ENCODE assay signal across 9 mouse cellular contexts in genomic region chr1:131770656-131771055, GRCm38 (mm10). TPM values are rescaled to one million over a fixed set of nuclear protein-coding genes. Genes with fewer than 3 reads are reported as not detected.
DNase-seq lines count a peak whose midpoint lies in the region; ATAC-seq and TF ChIP-seq lines count a peak whose summit lies in the region.
"Had no signal": no experiment of that assay in that cellular context is flagged by ENCODE, and none has a peak within 500 bp of the region (broad histone marks: within the 10 kb centered on the region; RNA-seq: fewer than 3 reads in every experiment).

No protein-coding gene starts in this region.

- no peak overlapping the region for H3K4me2 ChIP-seq in hindbrain, embryonic 15.5 days
- no peak overlapping the region for H3K4me2 ChIP-seq in hindbrain, embryonic 12.5 days (replicated peaks)
- no peak overlapping the region for H3K4me2 ChIP-seq in embryonic facial prominence, embryonic 15.5 days (replicated peaks)

- 0 out of 2 replicates have a peak, but pooled peaks cover 7% of the 10 kb centered on the region for H3K4me1 ChIP-seq in hindbrain, embryonic 15.5 days (replicated peaks)
- H3K4me1 ChIP-seq in hindbrain, embryonic 12.5 days = no peaks in the 10 kb centered on the region
- H3K4me1 ChIP-seq in embryonic facial prominence, embryonic 15.5 days = peaks cover 9% of the 10 kb centered on the region
- H3K4me1 ChIP-seq in thymus, adult 2 months (replicated peaks; ENCODE audit: control insufficient read depth, insufficient read depth, low read length) = no peaks in the 10 kb centered on the region

- H3K27me3 ChIP-seq in hindbrain, embryonic 15.5 days = no peaks in the 10 kb centered on the region
- H3K27me3 ChIP-seq in hindbrain, embryonic 12.5 days = no peaks in the 10 kb centered on the region
- H3K27me3 ChIP-seq in embryonic facial prominence, embryonic 15.5 days = no peaks in the 10 kb centered on the region
- no peaks in the 10 kb centered on the region for H3K27me3 ChIP-seq in thymus, adult 2 months (ENCODE audit: control insufficient read depth, insufficient read depth, low read length)

- intact Hi-C loops in left cerebral cortex, adult 2 months (cut with DNase I) = loop anchor here (1.0 kb wide), 1 partner anchor 53 kb away; no protein-coding TSS in a partner anchor

- 37% methylated on average over 4 of the region's 4 CpGs for WGBS in hindbrain, embryonic 15.5 days
- 63% methylated on average over 4 of the region's 4 CpGs for WGBS in hindbrain, embryonic 12.5 days
- 43% methylated on average over 4 of the region's 4 CpGs for WGBS in embryonic facial prominence, embryonic 15.5 days
- WGBS in thymus, adult 2 months = 86% methylated on average over 4 of the region's 4 CpGs

- ATAC-seq in hindbrain, embryonic 15.5 days (ENCODE audit: low FRiP score, low read depth) = no peak
- no peak for ATAC-seq in hindbrain, embryonic 12.5 days (ENCODE audit: low FRiP score)
- no peak; the same call in 1 of the 2 replicates for ATAC-seq in embryonic facial prominence, embryonic 15.5 days (ENCODE audit: insufficient number of reproducible peaks, low FRiP score, low TSS enrichment, low read depth)
- ATAC-seq: Patski had no signal

- DNase-seq in heart, adult 9 months (ENCODE audit: low spot score in 2 of 2) = peak; percentile 66 to 69
- peak; percentile 66 to 69 for DNase-seq in left cerebral cortex, adult 2 months (ENCODE audit: extremely low spot score in 1 of 2, low spot score in 2 of 2)
- no peak for DNase-seq in thymus, postnatal 36 days
- DNase-seq in thymus, adult 2 months = no peak
- DNase-seq in adrenal gland, adult 18-20 months (ENCODE audit: low spot score in 2 of 2) = no peak

- H3K36me3 ChIP-seq in hindbrain, embryonic 15.5 days = no peaks in the 10 kb centered on the region
- no peaks in the 10 kb centered on the region for H3K36me3 ChIP-seq in hindbrain, embryonic 12.5 days
- H3K36me3 ChIP-seq in embryonic facial prominence, embryonic 15.5 days = no peaks in the 10 kb centered on the region
- H3K36me3 ChIP-seq in thymus, adult 2 months (ENCODE audit: control insufficient read depth, insufficient read depth, low read length) = no peaks in the 10 kb centered on the region

- no peaks in the 10 kb centered on the region for H3K9me3 ChIP-seq in hindbrain, embryonic 15.5 days
- H3K9me3 ChIP-seq in hindbrain, embryonic 12.5 days (replicated peaks) = no peaks in the 10 kb centered on the region
- H3K9me3 ChIP-seq in embryonic facial prominence, embryonic 15.5 days (replicated peaks) = no peaks in the 10 kb centered on the region

- no peak overlapping the region for H3K9ac ChIP-seq in hindbrain, embryonic 15.5 days
- no peak overlapping the region for H3K9ac ChIP-seq in hindbrain, embryonic 12.5 days
- no peak overlapping the region for H3K9ac ChIP-seq in embryonic facial prominence, embryonic 15.5 days

- H3K27ac ChIP-seq in hindbrain, embryonic 15.5 days (replicated peaks) = peak overlapping the region; percentile 50; the same call in 1 of the 2 replicates
- no peak overlapping the region for H3K27ac ChIP-seq in hindbrain, embryonic 12.5 days
- 0 out of 2 replicates have a peak overlapping the region, but pooled peaks have one; percentile 60 for H3K27ac ChIP-seq in embryonic facial prominence, embryonic 15.5 days (replicated peaks)
- H3K27ac ChIP-seq in left cerebral cortex, adult 2 months = no peak overlapping the region
- H3K27ac ChIP-seq in thymus, adult 2 months (ENCODE audit: control insufficient read depth, insufficient read depth, low read length) = no peak overlapping the region

- no peak for TF ChIP-seq POLR2A in thymus, adult 2 months (IDR thresholded peaks at IDR 0.05; ENCODE audit: control insufficient read depth, extremely low read depth, insufficient read depth, low read length, poor library complexity)

- no peak for TF ChIP-seq CTCF in left cerebral cortex, adult 2 months (IDR thresholded peaks at IDR 0.05)
- TF ChIP-seq CTCF in thymus, adult 2 months (IDR thresholded peaks at IDR 0.05; ENCODE audit: borderline replicate concordance, control insufficient read depth, extremely low read depth, insufficient read depth, low read length, poor library complexity) = no peak

- H3K4me3 ChIP-seq in hindbrain, embryonic 15.5 days = no peak overlapping the region
- no peak overlapping the region for H3K4me3 ChIP-seq in hindbrain, embryonic 12.5 days
- no peak overlapping the region for H3K4me3 ChIP-seq in embryonic facial prominence, embryonic 15.5 days (replicated peaks)
- no peak overlapping the region for H3K4me3 ChIP-seq in left cerebral cortex, adult 2 months
- no peak overlapping the region for H3K4me3 ChIP-seq in thymus, adult 2 months (ENCODE audit: control insufficient read depth, insufficient read depth, low read length)

RNA-seq across cellular contexts. Expression of gene Pm20d1, which starts 26.5 kb away (rescaled TPM):
- polyA plus RNA-seq in hindbrain, embryonic 15.5 days (2015; fragmentation: Nextera tagmentation; extraction: Ambion mirVana) = 0.26 and 0.41 TPM in 2 replicates
- polyA plus RNA-seq in hindbrain, embryonic 12.5 days (2016; fragmentation: Nextera tagmentation; extraction: Ambion mirVana) = 0.35 and 0.42 TPM in 2 replicates
- 0.72 and 1.2 TPM in 2 replicates for polyA plus RNA-seq in embryonic facial prominence, embryonic 15.5 days (2015; fragmentation: Nextera tagmentation; extraction: Ambion mirVana)
- total RNA-seq in left cerebral cortex, adult 2 months (2021) = 1 to 10 TPM; 1.5 to 2.3 TPM
- 1.3 TPM in 2 replicates for polyA plus RNA-seq in thymus, adult 2 months (2012; rRNA removed)
- total RNA-seq in adrenal gland, adult 18-20 months (2021) = 10 to 100 TPM; 12.9 to 18.0 TPM
- polyA plus RNA-seq: Patski had no signal

RNA-seq across cellular contexts. Expression of gene Slc26a9, which starts 26.8 kb away (rescaled TPM):
- polyA plus RNA-seq in hindbrain, embryonic 15.5 days (2015; fragmentation: Nextera tagmentation; extraction: Ambion mirVana) = 0.05 and 0.08 TPM in 2 replicates
- 0.07 and 0.13 TPM in 2 replicates for polyA plus RNA-seq in hindbrain, embryonic 12.5 days (2016; fragmentation: Nextera tagmentation; extraction: Ambion mirVana)
- 0.28 and 0.72 TPM in 2 replicates for polyA plus RNA-seq in embryonic facial prominence, embryonic 15.5 days (2015; fragmentation: Nextera tagmentation; extraction: Ambion mirVana)
- total RNA-seq in left cerebral cortex, adult 2 months (2021) = under 1 TPM in 1 of 2 experiments, not detected in 1; 0.09 TPM
- 0.99 and 1.1 TPM in 2 replicates for polyA plus RNA-seq in thymus, adult 2 months (2012; rRNA removed)
- total RNA-seq in adrenal gland, adult 18-20 months (2021) = not detected

RNA-seq across cellular contexts. Expression of gene Slc41a1, which starts 56.6 kb away (rescaled TPM):
- 18.9 and 24.7 TPM in 2 replicates for polyA plus RNA-seq in hindbrain, embryonic 15.5 days (2015; fragmentation: Nextera tagmentation; extraction: Ambion mirVana)
- polyA plus RNA-seq in hindbrain, embryonic 12.5 days (2016; fragmentation: Nextera tagmentation; extraction: Ambion mirVana) = 11.5 and 12.2 TPM in 2 replicates
- 17.8 and 18.3 TPM in 2 replicates for polyA plus RNA-seq in embryonic facial prominence, embryonic 15.5 days (2015; fragmentation: Nextera tagmentation; extraction: Ambion mirVana)
- total RNA-seq in left cerebral cortex, adult 2 months (2021) = 10 to 100 TPM; 42.6 to 46.8 TPM
- polyA plus RNA-seq in thymus, adult 2 months (2012; rRNA removed) = 64.7 and 73.5 TPM in 2 replicates
- total RNA-seq in adrenal gland, adult 18-20 months (2021) = 10 to 100 TPM; 29.4 to 41.6 TPM

Comparison
In these comparisons a context has a peak if more than half of its experiments do, and no peak if none do; other contexts are left out.
1. H3K27ac ChIP-seq: peak in hindbrain, embryonic 15.5 days (single experiment) and embryonic facial prominence, embryonic 15.5 days (single experiment); none in hindbrain, embryonic 12.5 days (single experiment), left cerebral cortex, adult 2 months (single experiment) and thymus, adult 2 months (single experiment).
2. DNase-seq: peak in heart, adult 9 months (2 of 2) and left cerebral cortex, adult 2 months (2 of 2); none in thymus, postnatal 36 days (0 of 2), thymus, adult 2 months (single experiment) and adrenal gland, adult 18-20 months (0 of 2).